Mouse (Mus musculus) T-helper 1 cell (primary cell): ENCODE measurements around the gene Aak1.

Source experiments
- in situ Hi-C: fragments of 300-600 bp; cut with MboI, MseI; formaldehyde crosslinking; loops from one replicate; pipeline ENCODE4 v1.15.1; 2025; ENCODE audit warnings: high pct_unique_total_duplicates

The Aak1 gene

DNA sequence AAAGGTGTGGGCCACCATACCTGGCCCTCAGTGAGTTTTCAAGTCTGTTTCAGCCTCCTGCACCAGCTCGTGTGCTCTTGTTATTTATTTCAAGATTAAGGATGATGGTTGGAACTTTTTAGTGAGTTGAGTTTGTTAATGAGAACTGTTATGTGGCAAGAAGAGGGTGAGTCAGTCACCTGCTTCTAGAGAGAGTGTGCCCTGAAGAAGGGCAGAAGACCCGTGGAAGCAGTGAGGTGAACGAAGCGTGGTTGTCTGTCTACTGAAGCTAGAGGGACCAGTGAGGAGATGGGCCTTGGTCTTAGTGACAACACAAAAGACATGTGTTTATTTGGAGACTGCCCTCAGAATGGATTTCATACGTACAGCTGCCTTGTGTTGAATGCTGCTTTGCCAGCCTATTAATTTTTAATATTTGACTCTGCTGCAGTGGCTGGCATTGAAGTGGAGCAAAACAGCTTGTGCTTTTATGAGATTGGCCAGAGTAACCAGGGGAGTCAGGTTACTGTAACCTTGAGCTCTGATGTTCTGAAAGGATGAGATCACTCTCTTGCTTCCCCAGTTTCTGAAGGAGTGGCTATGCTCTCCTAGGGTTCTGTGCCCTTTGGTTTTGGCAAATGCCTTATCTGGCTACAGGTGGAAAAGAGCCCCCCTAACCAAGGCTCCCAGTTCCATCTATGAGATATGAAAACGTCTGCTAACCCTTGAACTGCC is 36.7 kb downstream of the Aak1 start:
- in situ Hi-C loops: no loop called here

DNA sequence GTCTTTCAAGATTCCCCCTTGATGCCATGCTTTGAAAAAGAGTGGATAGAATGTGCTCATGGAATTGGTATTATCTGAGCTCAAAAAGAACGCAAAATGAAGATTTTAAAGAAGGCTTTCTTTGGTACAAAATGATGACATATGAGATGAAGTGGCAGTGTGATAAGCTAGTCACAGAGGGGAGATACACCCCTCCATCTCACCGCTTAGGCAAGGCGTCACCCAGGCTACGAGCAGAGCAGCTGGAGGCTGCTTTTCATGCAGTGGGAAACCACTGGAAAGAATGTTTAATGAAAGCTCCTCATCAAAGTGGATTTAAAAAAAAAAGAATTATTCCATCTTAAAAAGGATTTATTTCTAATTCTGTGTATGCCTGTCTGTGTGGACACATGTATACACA is 37.5 kb downstream of the Aak1 start:
- in situ Hi-C loops: no loop called here

DNA sequence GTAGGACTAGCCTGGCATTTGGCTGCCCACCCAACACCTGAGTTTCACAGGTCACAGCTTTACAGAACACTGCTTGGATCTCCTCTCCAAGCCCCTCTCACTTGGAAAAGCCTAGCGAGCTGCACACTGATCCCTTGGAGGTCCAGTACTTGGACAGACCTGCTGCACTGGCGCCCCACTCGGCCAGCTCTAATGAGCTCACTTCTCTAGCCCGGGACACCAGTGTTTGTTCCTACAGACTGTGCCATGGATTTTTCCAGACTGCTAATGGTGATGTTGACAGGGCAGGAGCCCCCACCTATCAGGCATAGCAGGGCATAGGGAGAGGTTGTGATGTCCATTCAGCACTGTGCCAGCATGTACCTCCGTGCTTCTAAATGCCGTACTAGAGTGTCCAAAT is 48.2 kb downstream of the Aak1 start:
- in situ Hi-C loops: loop anchor here (10.0 kb wide), 1 partner anchor 783 kb away; no protein-coding TSS in a partner anchor

DNA sequence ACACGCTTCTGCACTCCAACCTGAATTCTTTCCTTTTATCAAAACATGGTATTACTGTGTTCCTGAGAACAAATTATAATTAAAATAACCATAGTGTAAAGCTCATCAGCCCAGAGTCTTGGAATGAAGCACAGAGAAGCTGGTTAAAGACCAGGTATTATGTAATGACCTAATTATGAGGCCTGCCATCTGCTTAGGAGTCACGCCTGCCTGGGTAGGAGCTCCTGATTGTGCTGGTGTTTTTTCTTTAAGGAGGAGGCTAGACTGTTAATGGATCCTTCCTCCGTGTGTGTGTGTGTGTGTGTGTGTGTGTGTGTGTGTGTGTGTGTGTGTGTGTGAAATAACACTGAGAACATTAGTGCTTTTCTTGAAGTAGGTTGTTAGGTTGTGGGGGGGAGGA is 49.7 kb downstream of the Aak1 start:
- in situ Hi-C loops: loop anchor here (10.0 kb wide), 1 partner anchor 784 kb away; no protein-coding TSS in a partner anchor

DNA sequence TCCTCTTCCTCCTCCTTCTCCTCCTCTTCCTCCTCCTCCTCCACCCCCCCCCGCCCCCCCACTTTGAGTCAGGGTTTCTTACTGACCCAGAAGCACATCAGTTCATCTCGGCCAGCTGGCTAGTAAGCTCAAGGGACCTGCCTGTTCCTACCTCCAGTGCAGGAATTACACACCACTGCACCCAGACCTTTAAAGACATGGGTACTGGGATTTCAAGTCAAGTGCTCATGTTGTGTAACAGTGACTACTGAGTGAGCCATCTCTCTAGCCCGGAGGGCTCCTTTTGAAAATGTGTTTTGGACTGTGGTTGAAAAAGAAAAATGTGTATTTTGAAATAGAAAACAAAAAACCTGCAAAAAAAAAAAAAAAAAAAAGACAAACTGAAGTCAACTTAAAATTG is 50.6 kb downstream of the Aak1 start:
- in situ Hi-C loops: loop anchor here (10.0 kb wide), 1 partner anchor 785 kb away; no protein-coding TSS in a partner anchor

DNA sequence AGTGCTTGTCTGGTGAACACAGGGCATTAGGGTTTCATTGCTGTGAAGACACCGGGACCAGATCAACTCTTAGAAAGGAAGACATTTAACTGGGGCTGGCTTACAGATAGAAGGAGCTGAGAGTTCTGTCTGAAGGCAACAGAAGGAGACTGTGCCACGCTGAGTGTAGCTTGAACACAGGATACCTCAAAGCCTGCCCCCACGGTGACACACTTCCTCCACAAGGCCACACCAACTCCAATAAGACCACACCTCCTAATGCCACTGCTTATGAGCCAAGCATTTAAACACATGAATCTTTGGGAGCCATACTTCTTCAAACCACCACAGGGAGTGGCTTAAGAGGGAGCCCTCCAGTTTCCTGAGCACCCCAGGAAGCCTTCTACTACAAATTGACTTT is 51.2 kb downstream of the Aak1 start:
- in situ Hi-C loops: no loop called here

DNA sequence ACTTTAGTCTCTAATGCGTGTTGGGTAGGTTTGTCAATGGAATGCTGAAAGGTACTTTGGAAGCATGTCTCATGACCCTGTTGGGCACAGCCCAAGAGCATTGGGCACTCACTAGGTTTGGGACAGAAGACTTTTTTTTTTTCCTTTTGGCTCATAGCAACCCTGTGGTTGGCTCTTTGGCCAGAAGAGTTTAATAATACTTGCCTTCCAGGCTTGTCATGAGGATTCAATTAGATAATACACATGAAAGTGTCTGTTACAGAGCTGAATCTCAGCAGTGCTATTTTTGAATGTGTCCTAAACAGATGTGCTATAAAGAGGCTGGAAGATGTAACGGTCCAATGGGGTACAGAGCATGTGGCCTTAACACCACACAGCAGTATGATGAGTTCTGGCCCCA is 56.2 kb downstream of the Aak1 start:
- in situ Hi-C loops: no loop called here

DNA sequence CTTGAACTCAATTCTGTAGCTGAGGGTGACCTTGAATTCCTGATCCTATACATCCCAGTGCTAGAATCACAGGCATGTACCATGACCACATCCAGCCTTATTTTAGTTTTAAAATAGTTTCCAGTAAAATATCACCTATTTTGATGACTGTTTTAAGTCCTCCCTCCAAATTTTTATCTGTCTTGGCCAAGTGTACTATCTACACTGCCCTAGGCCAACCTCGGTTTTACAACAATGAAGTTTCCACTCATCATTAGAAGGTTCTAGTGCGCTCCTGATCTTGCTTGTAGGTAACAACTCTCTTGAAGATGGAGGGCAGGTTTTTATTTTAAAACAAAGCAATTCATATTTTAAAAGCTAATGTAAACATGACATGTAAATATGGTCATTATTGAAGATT is 57.9 kb downstream of the Aak1 start:
- in situ Hi-C loops: no loop called here

DNA sequence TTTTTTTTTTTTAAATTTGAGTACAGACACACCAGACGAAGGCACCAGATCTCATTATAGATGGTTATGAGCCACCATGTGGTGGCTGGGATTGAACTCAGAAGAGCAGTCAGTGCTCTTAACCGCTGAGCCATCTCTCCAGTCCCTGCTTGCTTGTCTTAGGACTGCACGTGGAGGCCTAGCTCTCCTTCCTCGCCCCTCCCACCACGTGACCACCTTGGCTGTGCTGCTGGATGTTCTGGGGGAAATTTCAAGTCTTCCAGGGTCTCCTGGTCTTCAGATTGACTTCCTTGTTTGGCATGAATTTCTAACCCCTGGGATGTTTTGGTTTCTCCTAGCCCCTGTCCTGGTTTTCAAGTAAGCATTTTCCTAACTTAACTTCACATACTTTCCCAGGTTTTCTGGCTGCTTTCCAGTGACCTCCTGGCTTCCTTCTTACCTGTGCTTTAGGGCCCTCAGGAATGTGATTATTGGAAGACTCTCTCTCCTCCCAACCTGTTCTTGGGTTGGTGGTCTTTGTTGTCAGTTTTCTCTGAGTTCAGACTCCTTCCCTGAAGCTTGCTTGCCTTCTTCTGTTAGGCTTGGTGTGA is 59.3 kb downstream of the Aak1 start:
- in situ Hi-C loops: no loop called here

DNA sequence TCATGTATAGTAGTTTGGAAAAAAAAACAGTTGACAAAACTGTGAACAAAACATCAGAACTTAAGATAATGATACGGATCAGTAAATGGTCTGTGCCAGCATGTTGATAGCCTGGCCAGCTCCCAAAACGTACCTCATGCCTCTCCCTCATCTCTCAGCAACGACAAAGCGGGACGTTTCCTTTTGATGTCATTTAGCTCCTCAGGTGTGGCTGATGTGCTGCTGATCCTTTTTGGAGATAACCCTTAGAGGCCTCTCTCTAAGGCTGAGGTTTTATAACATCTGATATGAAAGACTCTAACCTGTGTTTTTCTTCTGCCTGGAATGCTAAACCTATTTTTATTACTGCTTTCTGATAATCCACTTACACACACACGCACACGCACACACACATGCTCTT is 60.6 kb downstream of the Aak1 start:
- in situ Hi-C loops: no loop called here

DNA sequence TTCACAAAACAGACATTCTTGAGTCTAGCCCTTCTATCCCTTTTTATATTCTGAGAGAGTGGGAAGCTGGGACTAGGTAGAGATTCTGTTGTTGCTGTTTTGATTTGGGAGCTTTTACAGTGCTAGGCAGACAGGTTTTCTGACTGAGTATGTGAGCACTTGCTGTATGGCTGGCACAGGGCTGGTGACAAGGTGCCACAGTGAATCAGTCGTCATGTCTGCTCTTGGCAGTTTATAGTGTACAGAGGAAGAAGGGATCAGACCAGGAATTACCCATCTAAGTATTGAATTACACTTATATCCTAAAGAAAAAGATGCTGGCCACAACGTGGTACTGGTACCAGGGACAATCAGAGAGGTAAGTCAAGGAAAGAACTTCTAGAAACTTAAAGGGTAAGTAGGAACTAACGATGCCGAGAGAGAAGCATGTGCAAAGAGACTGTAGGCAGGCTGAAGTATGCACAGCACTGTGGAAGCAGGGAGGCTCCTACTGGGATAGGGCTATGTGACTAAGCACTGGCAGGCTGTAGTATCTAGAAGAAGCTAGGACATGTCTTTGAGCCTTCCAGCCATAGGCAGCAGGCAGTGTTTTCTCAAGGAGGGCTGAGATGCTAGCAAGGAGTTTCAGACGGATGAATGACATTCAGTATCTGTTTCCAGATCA is 67.0 kb downstream of the Aak1 start:
- in situ Hi-C loops: loop anchor here (5.0 kb wide), 2 partner anchors 104 to 159 kb away; no protein-coding TSS in a partner anchor

DNA sequence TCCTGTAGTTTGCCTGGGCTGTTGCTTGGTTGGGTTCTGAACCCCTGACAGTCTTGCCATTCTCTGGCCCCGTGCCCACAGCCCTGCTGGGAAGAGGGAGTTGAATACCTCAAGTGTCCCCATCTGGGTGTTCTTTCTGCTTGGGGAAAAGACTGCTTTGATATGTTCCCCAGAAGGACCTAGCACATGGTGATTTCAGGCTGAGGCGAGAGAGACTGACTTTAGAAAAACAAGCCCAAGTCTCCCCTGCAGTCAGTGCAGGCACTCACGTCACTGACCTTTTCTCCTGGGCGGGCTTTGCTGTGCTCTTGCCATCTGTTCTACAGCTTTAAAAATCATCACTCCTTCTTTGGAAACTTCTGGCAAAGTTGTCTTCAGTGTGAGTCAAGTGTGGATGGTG is 67.9 kb downstream of the Aak1 start:
- in situ Hi-C loops: loop anchor here (5.0 kb wide), 2 partner anchors 105 to 160 kb away; no protein-coding TSS in a partner anchor

DNA sequence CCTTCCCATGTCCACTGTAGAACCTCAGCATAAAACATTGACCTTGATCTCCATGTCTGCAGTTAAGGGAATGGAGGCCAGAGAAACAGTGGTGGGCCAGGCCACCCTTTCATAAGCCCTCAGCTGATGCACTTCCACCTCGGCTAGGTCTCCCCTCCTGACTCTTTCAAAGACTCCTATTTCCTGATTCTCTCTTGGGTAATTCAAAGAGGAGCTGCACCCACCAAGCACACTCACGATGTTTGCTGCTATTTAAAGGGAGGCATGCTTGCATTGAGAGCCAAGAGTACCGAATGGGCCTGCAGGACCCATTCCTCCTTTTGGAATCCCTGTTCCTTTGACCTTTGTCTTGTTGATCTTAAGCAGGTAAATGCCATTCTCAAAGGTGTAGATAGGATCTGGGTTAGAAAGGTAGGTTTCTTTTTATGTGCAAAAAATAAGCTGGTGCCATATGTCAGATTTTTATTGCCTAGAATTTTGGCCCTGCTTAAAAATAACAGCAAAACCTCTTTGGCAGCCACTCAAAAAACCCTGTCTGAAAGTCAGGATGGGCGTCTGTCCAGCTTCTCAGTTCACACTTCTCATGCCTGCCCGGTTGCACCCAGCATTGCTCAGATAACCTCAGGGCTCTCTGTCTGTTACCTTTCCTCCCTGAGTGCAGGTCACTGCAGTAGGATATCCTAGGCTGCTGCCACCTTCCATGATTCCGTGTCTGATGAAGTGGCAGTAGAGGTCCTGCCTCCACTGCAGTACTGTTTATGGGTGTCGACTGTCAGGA is 68.9 kb downstream of the Aak1 start:
- in situ Hi-C loops: loop anchor here (5.0 kb wide), 2 partner anchors 106 to 161 kb away; no protein-coding TSS in a partner anchor

DNA sequence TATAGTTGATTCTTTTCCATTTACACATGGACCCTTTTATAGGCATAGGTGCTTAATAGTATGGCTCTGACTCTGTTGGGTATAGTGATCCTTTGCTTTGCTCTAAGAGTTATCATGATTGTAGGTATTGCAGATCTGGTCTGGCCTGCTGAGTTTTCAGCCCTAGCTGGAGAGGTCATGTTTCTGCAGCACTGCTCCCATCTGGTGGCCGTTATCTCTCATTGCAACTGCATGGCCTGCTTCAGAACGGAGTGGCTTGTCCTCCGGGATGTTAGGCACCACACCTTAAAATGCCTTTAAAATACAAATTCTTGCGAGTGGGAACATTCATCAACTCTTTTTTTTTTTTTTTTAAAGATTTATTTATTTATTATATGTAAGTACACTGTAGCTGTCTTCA is 72.6 kb downstream of the Aak1 start:
- in situ Hi-C loops: no loop called here

DNA sequence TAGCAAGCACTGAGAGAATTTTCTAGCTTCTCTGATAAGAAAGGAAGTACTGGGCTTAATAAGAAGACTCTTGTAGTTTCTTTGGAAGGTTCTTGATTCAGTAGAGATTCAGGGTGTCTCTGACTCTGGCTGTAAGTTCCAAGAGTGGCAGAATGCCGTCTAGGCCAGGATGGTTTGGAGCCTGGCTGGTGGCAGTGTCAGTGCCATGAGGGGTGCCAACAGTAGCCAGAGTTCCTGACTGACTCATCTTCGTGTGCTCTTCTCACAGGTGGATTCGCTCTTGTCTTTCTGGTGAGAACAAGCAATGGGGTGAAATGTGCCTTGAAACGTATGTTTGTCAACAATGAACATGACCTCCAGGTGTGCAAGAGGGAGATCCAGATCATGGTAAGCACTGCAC is 75.4 kb downstream of the Aak1 start:
- in situ Hi-C loops: no loop called here

DNA sequence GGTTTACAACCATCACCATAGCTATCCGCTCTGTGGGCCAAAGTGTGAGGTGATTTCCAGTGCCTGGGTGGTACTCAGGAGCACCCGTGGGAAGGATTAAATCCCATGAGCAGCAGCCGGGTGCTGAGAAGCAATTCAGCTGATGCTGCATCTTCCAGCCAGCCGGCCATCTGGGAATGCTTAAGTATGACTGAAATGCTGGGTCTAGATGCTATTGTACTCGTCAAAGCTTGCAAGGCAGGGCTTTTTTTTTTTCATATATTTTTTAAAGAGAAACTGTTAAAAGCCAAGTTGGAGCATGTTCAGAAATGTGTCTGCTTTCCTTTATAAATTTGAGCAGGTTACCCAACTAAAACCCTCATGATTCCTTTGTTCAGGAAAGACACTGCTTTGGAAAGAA is 85.2 kb downstream of the Aak1 start:
- in situ Hi-C loops: no loop called here

DNA sequence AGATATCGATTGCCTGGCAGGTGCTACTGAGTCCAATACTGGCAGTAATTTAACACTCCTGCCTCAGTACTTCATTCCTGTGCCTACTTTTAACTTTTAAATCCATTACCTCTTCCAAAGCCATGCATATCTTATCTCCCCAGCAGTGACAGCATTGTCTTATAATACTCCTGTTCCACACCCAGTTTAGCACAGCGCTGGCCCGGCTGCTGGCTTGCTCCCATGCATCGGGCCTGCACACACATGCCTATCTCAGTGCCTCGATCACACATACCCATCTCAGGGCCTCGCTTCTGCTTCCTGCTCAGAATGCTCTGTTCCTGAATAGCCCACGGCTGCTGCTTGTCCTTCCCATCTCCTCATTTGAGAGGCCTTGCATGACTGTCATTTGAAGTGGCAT is 90.5 kb downstream of the Aak1 start:
- in situ Hi-C loops: no loop called here

DNA sequence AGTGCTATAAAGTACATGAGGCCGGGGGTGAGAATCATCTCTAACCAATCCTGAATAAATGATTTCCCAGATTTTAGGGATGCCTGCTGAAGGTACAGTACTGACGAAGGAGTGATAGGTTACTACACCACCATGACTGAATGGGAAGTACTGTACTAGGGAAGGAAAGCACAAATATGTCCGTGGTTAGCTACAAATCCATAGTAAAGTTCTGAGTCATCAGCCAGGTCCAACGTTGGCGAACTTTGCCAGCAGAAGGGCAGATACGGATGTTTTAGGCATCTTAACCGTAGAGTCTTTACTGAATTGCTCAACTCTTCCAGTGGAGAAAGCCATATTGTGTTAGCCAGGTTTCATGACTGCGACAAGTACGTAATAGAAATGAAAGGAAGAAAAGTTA is 91.6 kb downstream of the Aak1 start:
- in situ Hi-C loops: no loop called here

DNA sequence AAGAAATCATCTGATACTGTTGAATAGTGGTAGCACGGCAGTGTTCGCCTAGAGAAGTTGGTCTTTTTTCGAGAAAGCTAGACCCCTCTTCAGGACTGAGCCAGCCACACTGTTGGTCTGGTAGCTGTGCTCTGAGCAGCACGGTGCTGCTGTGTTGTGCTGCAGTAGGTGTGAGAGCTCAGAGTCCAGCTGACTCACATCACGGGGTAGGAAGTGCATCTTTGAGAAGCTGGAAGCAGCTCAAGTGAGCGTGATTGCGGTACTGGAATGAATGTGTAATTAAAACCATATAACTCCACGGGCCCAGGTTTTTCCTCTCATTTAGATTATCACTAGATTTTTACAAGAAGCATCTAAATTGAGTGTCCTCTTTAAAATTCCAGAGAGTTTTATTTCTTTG is 97.8 kb downstream of the Aak1 start:
- in situ Hi-C loops: no loop called here

DNA sequence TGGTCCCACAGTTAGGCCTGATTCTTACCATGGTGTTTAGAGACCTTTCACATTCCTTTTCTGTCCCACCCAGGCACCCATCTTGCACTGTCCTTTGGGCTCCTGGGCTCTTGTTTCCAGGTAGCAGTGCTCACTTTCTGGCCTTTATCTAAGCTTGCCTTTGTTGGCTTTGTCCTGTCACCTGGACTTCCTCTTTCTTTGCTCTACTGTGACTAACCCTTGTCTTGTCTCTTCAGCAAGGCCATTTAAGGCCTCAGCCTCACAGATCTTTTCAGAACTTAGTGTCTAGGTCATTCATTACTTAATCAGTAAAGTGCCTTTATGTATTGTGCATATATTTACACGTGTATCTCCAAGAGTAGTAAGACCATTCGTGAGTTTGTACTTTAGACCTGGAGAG is 99.4 kb downstream of the Aak1 start:
- in situ Hi-C loops: no loop called here

DNA sequence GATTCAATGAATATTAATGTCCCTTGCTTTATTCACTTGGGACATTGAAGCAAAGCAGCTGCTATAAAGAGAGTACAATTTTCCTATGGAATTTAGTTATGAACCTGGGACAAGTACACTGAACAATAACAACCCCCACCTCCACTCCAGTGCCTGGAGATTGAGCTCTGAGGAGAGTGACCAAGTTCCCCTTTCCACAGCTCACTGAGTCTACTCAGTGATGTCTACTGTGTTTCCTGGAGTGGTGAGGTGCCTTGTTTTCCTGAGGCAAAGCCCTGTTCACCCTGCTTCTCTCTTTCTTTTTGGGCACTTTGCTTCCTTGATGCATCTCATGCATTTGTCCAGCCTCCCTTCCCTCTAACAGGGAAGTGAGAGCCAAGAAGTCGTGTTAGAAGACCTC is 100.8 kb downstream of the Aak1 start:
- in situ Hi-C loops: no loop called here

DNA sequence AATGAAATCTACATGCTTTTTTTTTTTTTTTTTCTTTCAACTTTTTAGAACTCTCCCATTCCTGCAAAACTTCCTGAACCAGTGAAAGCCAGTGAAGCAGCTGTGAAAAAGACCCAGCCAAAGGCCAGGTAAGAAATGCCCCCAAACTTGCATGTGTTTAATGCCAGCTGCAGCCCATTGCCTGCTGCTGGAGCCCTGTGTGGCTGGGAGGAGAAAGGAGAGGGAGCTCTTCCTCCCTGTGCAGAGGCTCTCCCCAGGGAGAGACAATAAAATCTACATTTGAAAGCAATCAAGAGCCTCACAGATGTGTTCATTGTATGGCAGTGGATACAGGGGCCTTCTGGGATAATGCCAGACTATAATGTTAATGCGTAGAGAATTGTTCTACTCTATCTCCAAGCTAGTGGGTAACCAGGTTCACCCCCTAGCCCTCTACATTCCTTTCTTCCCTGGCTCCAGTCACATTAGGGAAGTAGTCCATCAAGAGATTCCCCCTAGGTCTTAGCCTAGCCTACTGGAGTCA is 101.5 kb downstream of the Aak1 start:
- in situ Hi-C loops: no loop called here
